Mouse (Mus musculus): ENCODE data around the gene Acvrl1.
"Not testable (repeated sequence)": the region's sequence is repeated elsewhere in the genome, so short reads cannot be mapped to it uniquely, and the experiment has no call there.

Gene Acvrl1

GRCm38 (mm10) chr15:101107906-101108671, 20.2 kb upstream of the Acvrl1 start:
- DNase-seq (ENCODE audit: low read depth, low spot score) = no peak

GRCm38 (mm10) chr15:101113176-101113575, 15.1 kb upstream of the Acvrl1 start:
- DNase-seq (ENCODE audit: low read depth, low spot score) = no peak

- not testable (repeated sequence) for DNase-seq (ENCODE audit: low read depth, low spot score)
These were observed 14.5 kb upstream of the Acvrl1 start for GRCm38 (mm10) chr15:101113778-101114177.

DNA sequence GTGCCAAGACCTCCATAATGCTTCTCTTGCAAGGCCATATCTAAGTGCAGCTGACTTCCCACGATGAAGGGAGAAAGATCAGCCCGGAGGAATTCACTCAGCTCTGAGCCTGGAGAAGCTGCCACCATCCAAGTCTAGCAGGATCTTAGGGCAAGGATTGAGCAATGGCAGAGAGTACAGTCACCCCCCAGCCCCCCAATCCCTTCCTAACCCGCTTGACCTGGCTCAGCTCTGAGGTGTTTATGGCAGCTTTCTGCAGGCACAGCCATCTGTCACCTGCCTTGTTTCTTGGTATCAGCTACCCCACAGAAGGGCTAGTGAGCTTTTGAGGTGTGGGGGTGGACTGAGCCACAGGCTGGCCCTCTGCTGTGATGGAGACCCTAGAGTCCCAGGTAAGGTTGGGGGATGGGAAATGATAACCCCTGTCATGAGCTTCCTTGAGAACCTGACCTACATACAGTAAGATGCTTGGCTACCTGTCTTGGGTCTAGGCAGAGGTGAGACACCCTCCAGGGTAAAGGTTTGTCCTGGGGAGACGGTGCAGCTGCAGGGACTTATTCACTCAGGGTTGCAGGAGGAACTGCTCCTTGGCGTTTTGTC, 12.7 kb upstream of the Acvrl1 start, which contains the start of gene Ankrd33:
TSS of gene Ankrd33 (plus strand) at position 245 of the 600 bp plus-strand sequence.
- peak; percentile 78 for DNase-seq (ENCODE audit: low read depth, low spot score)

DNA sequence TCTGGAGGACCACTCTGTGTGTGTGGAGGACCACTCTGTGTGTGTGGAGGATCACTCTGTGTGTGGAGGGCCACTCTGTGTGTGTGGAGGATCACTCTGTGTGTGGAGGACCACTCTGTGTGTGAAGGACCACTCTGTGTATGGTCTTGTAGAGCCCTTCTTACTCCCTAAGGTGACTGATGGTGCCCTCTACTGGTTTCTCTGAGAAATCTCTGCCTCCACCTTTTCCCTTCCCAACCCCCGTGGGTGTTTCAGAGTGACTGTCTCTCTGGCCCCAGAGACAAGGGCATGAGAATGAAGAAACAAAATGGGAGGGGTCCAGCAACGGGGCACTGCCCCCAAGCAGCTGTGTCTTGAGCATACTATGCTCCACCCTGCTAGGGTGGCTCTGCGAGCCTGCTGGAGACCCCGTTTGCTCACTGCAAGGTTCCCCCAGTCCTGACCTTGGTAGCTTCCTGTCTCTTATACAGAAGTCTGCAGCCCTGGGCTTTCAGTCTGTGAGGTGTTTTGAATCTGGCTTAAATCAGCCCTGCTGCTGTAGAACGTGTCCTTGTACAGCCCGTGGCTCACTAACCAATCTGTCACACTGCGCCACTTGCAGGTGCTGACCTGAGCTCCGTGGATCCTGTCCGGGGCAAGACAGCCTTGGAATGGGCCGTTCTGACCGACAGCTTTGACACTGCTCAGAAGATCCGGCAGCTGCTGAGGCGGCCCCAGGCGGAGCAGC, 9.8 kb upstream of the Acvrl1 start:
- peak; percentile 49 for DNase-seq (ENCODE audit: low read depth, low spot score)

GRCm38 (mm10) chr15:101121411-101122289, 6.7 kb upstream of the Acvrl1 start:
- DNase-seq (ENCODE audit: low read depth, low spot score) = no peak

GRCm38 (mm10) chr15:101122290-101122589, 6.1 kb upstream of the Acvrl1 start:
- no peak for DNase-seq (ENCODE audit: low read depth, low spot score)

GRCm38 (mm10) chr15:101123202-101123601, 5.1 kb upstream of the Acvrl1 start:
- DNase-seq (ENCODE audit: low read depth, low spot score) = no peak

- DNase-seq (ENCODE audit: low read depth, low spot score) = no peak
These were observed 2.8 kb upstream of the Acvrl1 start for GRCm38 (mm10) chr15:101125561-101125960.

DNA sequence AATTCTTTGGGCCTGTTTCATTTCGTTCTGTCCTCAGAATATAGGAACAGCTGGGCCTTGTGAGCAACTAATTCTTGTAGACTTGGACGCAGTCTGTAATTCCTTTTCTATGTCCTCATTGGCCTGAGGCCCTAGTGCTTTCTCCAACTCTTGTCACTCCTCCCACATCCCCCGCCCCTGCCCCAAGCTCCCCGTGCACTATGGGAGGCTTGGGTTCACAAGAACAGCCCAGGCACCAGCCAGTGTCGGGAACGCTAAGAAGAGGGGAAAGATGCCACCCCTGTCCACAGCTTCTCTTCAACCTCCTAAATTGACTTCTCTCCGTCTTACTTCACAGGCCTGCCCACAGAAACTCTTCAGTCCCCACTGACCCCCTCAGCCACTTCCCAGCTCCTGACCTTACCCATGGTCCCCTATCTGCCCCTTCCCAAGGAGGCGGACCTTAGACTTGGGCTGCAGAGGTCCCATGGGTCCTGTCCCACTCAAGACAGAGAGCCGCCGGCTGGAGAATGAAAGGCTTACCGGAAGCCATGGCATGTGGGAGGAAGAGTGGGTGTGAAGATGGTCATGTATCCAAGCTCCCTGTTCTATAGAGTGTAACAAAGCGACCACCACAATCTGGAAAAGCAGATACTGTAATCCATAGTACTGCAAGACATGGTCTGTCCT, 1.3 kb upstream of the Acvrl1 start:
- DNase-seq (ENCODE audit: low read depth, low spot score) = no peak

DNA sequence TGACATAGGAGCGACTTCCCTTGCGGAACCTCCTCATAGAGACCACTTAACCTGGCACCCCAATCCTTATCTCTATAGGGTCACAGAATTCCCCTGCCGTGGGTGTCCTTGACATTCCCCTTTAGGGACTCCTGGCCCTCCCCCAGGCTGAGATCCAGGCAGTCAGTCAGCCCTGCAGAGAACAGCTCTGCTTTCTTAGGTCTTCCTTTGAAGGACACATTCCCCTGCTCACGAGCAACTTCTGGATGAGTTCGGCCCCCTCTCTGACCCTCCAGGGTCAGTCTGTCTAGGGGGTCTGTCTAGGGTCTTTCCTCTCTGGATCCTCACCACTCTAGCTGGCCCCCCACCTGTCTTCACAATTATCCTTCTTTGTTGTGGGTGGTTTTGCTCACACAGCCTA, 1.1 kb downstream of the Acvrl1 start:
- DNase-seq (ENCODE audit: low read depth, low spot score) = no peak

DNA sequence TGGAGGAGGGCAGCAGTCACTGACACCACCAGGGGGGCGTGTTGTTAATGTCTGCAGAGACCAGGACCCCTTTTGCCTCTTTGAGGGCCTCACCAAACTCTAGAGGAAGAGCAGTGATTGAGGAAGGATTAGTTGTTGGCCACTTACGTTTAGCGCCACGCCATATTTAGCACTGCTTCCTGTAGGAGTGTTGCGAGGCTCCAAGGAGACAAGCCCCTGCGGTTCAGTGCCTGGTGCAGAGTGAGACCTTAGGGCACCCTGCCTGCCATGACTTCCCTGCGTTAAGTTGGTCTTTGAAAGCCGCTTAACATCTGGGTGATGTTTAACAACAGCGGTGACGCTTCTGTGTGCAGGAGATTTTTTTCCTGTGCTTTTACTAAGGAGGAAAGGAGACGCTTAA, 3.2 kb downstream of the Acvrl1 start:
- no peak for DNase-seq (ENCODE audit: low read depth, low spot score)

- no peak for DNase-seq (ENCODE audit: low read depth, low spot score)
These were observed 3.7 kb downstream of the Acvrl1 start for GRCm38 (mm10) chr15:101132041-101132440.

- DNase-seq (ENCODE audit: low read depth, low spot score) = no peak
These were observed 4.4 kb downstream of the Acvrl1 start for GRCm38 (mm10) chr15:101132761-101133160.

DNA sequence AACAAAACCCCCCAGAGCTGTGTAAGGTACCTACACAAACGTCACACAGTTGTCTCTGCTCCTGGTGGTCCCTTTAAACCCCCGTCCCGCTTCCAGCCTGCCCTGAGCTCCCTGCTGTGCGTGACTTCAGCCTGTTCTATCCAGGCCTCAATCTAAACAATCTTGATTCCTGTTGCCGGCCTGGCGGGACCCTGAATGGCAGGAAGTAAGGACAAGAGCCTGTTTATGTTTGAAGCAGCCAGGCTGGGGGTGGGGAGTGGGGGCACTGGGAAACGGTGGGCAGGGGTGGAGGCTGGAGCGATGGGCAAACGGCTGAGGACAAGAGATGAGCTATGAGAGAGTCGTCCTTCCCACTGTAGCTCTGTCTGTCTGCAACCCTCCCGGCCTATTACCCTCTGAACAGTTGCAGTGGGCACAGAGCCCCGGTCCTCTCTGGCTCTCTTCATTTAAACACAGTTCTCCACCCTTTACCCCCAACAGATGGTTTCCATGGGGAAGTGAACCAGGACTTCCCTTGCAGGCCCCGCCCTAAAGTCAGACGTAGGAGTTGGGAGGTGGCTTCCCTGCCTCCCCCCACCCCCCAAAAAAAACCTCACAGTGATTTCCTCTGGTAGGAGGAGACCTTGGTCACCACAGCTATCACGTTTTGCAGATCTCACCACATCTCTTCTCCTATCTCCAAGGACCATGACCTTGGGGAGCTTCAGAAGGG, 5.8 kb downstream of the Acvrl1 start:
- no peak for DNase-seq (ENCODE audit: low read depth, low spot score)

GRCm38 (mm10) chr15:101135405-101135804, 7.1 kb downstream of the Acvrl1 start:
- DNase-seq (ENCODE audit: low read depth, low spot score) = no peak

- no peak for DNase-seq (ENCODE audit: low read depth, low spot score)
These were observed 9.1 kb downstream of the Acvrl1 start for GRCm38 (mm10) chr15:101137455-101137854.

- DNase-seq (ENCODE audit: low read depth, low spot score) = no peak
These were observed 10.4 kb downstream of the Acvrl1 start for GRCm38 (mm10) chr15:101138675-101139074.

GRCm38 (mm10) chr15:101139885-101140284, 11.6 kb downstream of the Acvrl1 start:
- peak; percentile 81 for DNase-seq (ENCODE audit: low read depth, low spot score)

GRCm38 (mm10) chr15:101140587-101140986, 12.3 kb downstream of the Acvrl1 start:
- no peak for DNase-seq (ENCODE audit: low read depth, low spot score)

Data from retina, postnatal 7 days (tissue).